Mouse (Mus musculus) heart, embryonic 15.5 days (tissue): ENCODE measurements around the gene Isl2. TPM values are rescaled to one million over a fixed set of nuclear protein-coding genes. Genes with fewer than 3 reads are reported as not detected.

Source experiments
- ATAC-seq: fragments of 200-750 bp; cut with Nextera tagmentation; replicated peaks from 2 replicates; pipeline ENCODE4 v1.8.0; 2017; ENCODE audit warnings: low read depth, moderate TSS enrichment; ENCODE audit not compliant: insufficient number of reproducible peaks, insufficient read depth, low FRiP score
- H3K27ac ChIP-seq: fragments of 300-500 bp; sonication (generic); 2 replicates; pipeline ENCODE4 v1.5.1; 2015; ENCODE audit warnings: mild to moderate bottlenecking, inconsistent platforms
- H3K27me3 ChIP-seq: fragments of 300-500 bp; sonication (generic); 2 replicates; pipeline ENCODE4 v1.6.1; 2015; ENCODE audit warnings: inconsistent platforms
- H3K36me3 ChIP-seq: fragments of 300-500 bp; sonication (generic); 2 replicates; pipeline ENCODE4 v1.6.1; 2015; ENCODE audit warnings: mild to moderate bottlenecking, inconsistent platforms
- H3K4me1 ChIP-seq: fragments of 300-500 bp; sonication (generic); replicated peaks from 2 replicates; pipeline ENCODE4 v1.6.1; 2015; ENCODE audit warnings: inconsistent platforms
- H3K4me2 ChIP-seq: fragments of 300-500 bp; sonication (generic); 2 replicates; pipeline ENCODE4 v1.6.1; 2015; ENCODE audit warnings: inconsistent platforms, mild to moderate bottlenecking, moderate library complexity
- H3K4me3 ChIP-seq: fragments of 300-500 bp; sonication (generic); 2 replicates; pipeline ENCODE4 v1.5.1; 2015; ENCODE audit warnings: mild to moderate bottlenecking, inconsistent platforms
- H3K9ac ChIP-seq: fragments of 300-500 bp; sonication (generic); 2 replicates; pipeline ENCODE4 v1.6.1; 2015; ENCODE audit warnings: mild to moderate bottlenecking, inconsistent platforms
- H3K9me3 ChIP-seq: fragments of 300-500 bp; sonication (generic); replicated peaks from 2 replicates; pipeline ENCODE4 v1.6.1; 2016; ENCODE audit warnings: inconsistent platforms
- WGBS: fragments of 180-500 bp; shearing (Covaris S2); methylation state at CpG from one replicate; pipeline ENCODE4 v1.1.7; 2015; ENCODE audit warnings: mixed read lengths; 5-methylcytosine and 5-hydroxymethylcytosine counted together
- polyA plus RNA-seq: library from polyadenylated mRNA; unstranded; fragments of >200 nt; fragmentation: Nextera tagmentation; extraction: Ambion mirVana; gene quantifications from 2 replicates; pipeline ENCODE4 v1.2.1, GENCODE M21; 2015

The Isl2 gene
- polyA plus RNA-seq, 1 experiment from 2014 or later, result 0.08 TPM

GRCm38 (mm10) chr9:55540391-55540770 lies 1.9 kb downstream of the Isl2 start:
- no peak overlapping the region for H3K27ac ChIP-seq
- 3% methylated on average over 12 of the region's 12 CpGs for WGBS
- no peaks in the 10 kb centered on the region for H3K36me3 ChIP-seq
- no peak for ATAC-seq
- peak overlapping the region; percentile 56 for H3K4me3 ChIP-seq
- H3K9ac ChIP-seq, result 0 out of 2 replicates have a peak overlapping the region, but pooled peaks have one; percentile 32
- no peaks in the 10 kb centered on the region for H3K9me3 ChIP-seq
- peaks cover 42% of the 10 kb centered on the region for H3K4me1 ChIP-seq
- H3K27me3 ChIP-seq, result peaks cover 85% of the 10 kb centered on the region
- peak overlapping the region; percentile 86 for H3K4me2 ChIP-seq

- no peaks in the 10 kb centered on the region for H3K36me3 ChIP-seq
- peak overlapping the region; percentile 56 for H3K4me3 ChIP-seq
- no peak overlapping the region for H3K27ac ChIP-seq
- whole genome bisulfite sequencing, result under 1% methylated on average over 28 of the region's 28 CpGs
- peak overlapping the region; percentile 86 for H3K4me2 ChIP-seq
- no peaks in the 10 kb centered on the region for H3K9me3 ChIP-seq
- peaks cover 47% of the 10 kb centered on the region for H3K4me1 ChIP-seq
- ATAC-seq, result peak; percentile 53
- peaks cover 90% of the 10 kb centered on the region for H3K27me3 ChIP-seq
- 0 out of 2 replicates have a peak overlapping the region, but pooled peaks have one; percentile 32 for H3K9ac ChIP-seq
Observed at GRCm38 (mm10) chr9:55540888-55541287, 2.4 kb downstream of the Isl2 start.

DNA sequence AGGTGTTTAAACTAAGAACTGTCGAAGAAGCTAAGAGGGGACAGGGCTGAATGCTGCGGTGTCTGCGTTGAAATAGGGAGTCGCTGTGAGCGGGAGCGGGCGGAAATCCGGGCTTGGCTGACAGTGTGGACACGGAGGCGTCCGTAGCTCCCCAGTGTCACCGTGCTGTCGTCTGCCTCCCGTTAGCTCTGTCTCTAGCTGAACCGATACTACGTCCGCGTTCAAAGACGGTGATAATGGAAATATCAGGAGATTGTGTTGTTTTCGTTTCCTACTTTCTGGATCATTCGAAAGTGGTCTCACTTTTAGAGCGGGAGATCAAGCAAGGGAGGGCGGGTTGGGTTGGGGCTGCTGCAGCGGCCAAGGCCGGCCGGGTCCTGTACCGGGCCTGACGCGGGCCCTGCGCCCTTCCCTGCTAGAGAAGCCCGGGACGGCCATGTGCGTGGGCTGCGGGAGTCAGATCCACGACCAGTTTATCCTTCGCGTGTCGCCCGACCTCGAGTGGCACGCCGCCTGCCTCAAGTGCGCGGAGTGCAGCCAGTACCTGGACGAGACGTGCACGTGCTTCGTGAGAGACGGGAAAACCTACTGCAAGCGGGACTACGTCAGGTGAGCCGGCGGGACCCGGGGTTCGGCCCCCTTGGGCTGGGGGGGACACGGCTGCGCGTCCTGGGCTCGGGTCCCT lies 3.4 kb downstream of the Isl2 start:
- Histone ChIP-seq H3K36me3 (no peaks in the 10 kb centered on the region), H3K4me3 (peak overlapping the region; percentile 56), H3K4me1 (peaks cover 57% of the 10 kb centered on the region), H3K27me3 (peaks cover 93% of the 10 kb centered on the region), H3K9ac (no peak overlapping the region), H3K27ac (no peak overlapping the region), H3K9me3 (no peaks in the 10 kb centered on the region), H3K4me2 (peak overlapping the region; percentile 86)
- no peak for ATAC-seq
- 1% methylated on average over 59 of the region's 59 CpGs for WGBS

- no peak overlapping the region for H3K9ac ChIP-seq
- H3K27me3 ChIP-seq, result peaks cover 94% of the 10 kb centered on the region
- H3K27ac ChIP-seq, result no peak overlapping the region
- H3K9me3 ChIP-seq, result no peaks in the 10 kb centered on the region
- H3K4me1 ChIP-seq, result peaks cover 57% of the 10 kb centered on the region
- WGBS, result 4% methylated on average over 50 of the region's 59 CpGs
- peak overlapping the region; percentile 86 for H3K4me2 ChIP-seq
- H3K4me3 ChIP-seq, result peak overlapping the region; percentile 56
- no peak for ATAC-seq
- H3K36me3 ChIP-seq, result no peaks in the 10 kb centered on the region
Observed at GRCm38 (mm10) chr9:55542366-55543325, 4.2 kb downstream of the Isl2 start.

DNA sequence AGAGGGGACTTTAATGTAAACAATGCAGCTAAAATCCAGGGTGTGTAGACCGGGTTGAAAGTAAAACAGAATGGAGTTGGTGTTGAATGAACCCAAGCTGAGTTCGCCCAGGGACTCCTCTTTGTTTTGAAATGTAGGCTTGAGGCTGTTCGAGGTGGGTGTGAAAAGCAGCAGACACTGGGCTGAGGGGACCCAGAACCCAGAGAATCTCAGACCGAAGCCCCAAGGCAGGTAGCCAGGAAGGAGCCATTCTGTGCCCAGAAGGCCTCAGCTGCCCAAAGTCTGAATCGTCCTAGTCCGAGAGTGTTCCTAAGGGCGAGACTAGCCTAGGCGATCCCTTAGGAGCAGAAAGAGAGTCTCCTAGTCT lies 4.8 kb downstream of the Isl2 start:
- peak overlapping the region; percentile 56; the same call in 1 of the 2 replicates for H3K4me3 ChIP-seq
- H3K4me2 ChIP-seq, result 0 out of 2 replicates have a peak overlapping the region, but pooled peaks have one; percentile 47
- no peak overlapping the region for H3K9ac ChIP-seq
- no peaks in the 10 kb centered on the region for H3K9me3 ChIP-seq
- ATAC-seq, result no peak
- H3K27ac ChIP-seq, result no peak overlapping the region
- no peaks in the 10 kb centered on the region for H3K36me3 ChIP-seq
- H3K4me1 ChIP-seq, result peaks cover 57% of the 10 kb centered on the region
- 22% methylated on average over 8 of the region's 8 CpGs for WGBS
- peaks cover 95% of the 10 kb centered on the region for H3K27me3 ChIP-seq

- H3K36me3 ChIP-seq, result no peaks in the 10 kb centered on the region
- no peak overlapping the region for H3K27ac ChIP-seq
- H3K4me1 ChIP-seq, result peaks cover 57% of the 10 kb centered on the region
- H3K4me2 ChIP-seq, result peak overlapping the region; percentile 47
- peaks cover 95% of the 10 kb centered on the region for H3K27me3 ChIP-seq
- H3K9ac ChIP-seq, result no peak overlapping the region
- ATAC-seq, result no peak
- no peaks in the 10 kb centered on the region for H3K9me3 ChIP-seq
- 2% methylated on average over 46 of the region's 46 CpGs for WGBS
- H3K4me3 ChIP-seq, result peak overlapping the region; percentile 56
Observed at GRCm38 (mm10) chr9:55543703-55544401, 5.4 kb downstream of the Isl2 start.

DNA sequence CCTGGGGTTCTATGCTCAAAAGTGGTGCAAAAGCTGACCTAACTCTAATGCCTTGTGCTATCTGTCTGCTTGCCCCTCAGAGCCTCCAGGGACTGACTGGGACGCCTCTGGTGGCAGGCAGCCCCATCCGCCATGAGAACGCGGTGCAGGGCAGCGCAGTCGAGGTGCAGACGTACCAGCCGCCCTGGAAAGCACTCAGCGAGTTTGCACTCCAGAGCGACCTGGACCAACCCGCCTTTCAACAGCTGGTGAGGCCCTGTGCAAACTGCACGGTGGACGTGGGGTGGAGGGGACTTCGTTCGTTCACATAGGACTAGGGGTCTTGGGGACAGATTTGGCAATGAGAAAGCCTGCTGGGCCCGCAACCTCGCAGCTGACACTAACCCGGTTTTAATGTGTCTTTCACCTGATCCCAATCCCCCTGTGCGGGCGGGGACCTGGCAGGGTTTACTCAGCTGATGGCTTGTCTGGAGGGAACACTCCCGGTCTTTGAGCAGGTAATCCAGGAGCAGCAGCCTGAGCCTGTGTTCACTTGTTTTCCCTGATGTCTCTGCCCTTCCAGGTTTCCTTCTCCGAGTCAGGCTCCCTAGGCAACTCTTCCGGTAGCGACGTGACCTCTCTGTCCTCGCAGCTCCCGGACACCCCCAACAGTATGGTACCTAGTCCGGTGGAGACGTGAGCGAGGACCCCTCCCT lies 6.5 kb downstream of the Isl2 start:
- Histone ChIP-seq H3K36me3 (no peaks in the 10 kb centered on the region), H3K27ac (no peak overlapping the region), H3K4me1 (peaks cover 55% of the 10 kb centered on the region), H3K4me2 (peak overlapping the region; percentile 60), H3K9ac (0 out of 2 replicates have a peak overlapping the region, but pooled peaks have one; percentile 7), H3K9me3 (no peaks in the 10 kb centered on the region), H3K27me3 (peaks cover 92% of the 10 kb centered on the region), H3K4me3 (peak overlapping the region; percentile 56)
- no peak for ATAC-seq
- WGBS, result 3% methylated on average over 30 of the region's 30 CpGs

- peak overlapping the region; percentile 60 for H3K4me2 ChIP-seq
- no peaks in the 10 kb centered on the region for H3K36me3 ChIP-seq
- H3K27ac ChIP-seq, result no peak overlapping the region
- ATAC-seq, result no peak
- H3K4me3 ChIP-seq, result peak overlapping the region; percentile 56
- 0 out of 2 replicates have a peak overlapping the region, but pooled peaks have one; percentile 7 for H3K9ac ChIP-seq
- WGBS, result 8% methylated on average over 41 of the region's 41 CpGs
- H3K9me3 ChIP-seq, result no peaks in the 10 kb centered on the region
- peaks cover 88% of the 10 kb centered on the region for H3K27me3 ChIP-seq
- H3K4me1 ChIP-seq, result peaks cover 54% of the 10 kb centered on the region
Observed at GRCm38 (mm10) chr9:55545556-55546175, 7.2 kb downstream of the Isl2 start.

DNA sequence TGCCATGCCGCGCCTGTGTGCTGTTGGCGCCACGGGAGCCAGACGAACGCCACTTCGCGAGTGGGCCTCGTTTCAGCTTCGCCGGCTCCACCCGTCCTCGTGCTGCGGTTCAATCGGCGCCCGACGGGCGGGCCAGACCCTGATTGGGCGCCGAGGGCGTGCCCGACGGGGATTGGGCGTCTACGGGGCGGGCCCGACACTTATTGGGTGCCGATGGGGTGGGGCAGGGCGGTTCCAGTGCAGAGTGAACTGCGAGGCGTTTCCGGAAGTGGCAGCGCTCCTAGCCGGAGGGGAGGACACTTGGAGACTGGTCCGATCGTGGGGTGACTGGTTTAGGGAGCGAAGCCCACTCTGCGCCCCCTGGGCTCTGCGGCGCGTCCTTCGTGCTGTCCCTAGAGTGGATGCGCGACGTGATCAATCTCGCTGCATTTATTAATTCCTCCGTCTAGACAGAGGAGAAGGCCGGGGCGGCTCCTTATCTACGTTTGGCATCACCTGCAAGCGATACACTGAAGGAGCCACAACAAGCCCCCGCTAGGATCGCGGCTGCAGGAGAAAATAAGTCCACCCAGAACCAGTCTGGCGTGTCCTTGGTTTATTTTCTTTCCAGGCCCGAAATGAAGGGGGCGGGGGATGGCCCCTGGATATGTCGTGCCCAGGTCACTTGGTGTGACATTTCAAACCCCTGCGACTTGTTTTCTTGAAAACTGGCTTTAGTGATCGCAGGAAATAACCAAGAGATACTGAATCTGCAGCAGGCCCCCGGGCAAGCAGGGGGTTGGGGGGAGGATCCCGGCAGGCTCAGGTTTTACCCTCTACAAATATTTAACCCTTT lies 7.9 kb downstream of the Isl2 start:
- Histone ChIP-seq H3K36me3 (no peaks in the 10 kb centered on the region), H3K4me1 (peaks cover 47% of the 10 kb centered on the region)
- 3% methylated on average over 63 of the region's 63 CpGs for WGBS

More for the DNA sequence above, 7.9 kb downstream of the Isl2 start:
- no peak overlapping the region for H3K9ac ChIP-seq
- peak overlapping the region; percentile 56 for H3K4me3 ChIP-seq
- no peak; the same call in 1 of the 2 replicates for ATAC-seq
- H3K27me3 ChIP-seq, result peaks cover 80% of the 10 kb centered on the region
- H3K4me2 ChIP-seq, result peak overlapping the region; percentile 60
- H3K9me3 ChIP-seq, result no peaks in the 10 kb centered on the region
- H3K27ac ChIP-seq, result no peak overlapping the region
